Mouse (Mus musculus): ENCODE measurements around the gene Gpc6. TPM values are rescaled to one million over a fixed set of nuclear protein-coding genes. Genes with fewer than 3 reads are reported as not detected.

The Gpc6 gene
- polyA plus RNA-seq, 1 experiment from 2014 or later: 24.6 TPM

GRCm38 (mm10) chr14:117265653-117266052 lies 340.5 kb downstream of the Gpc6 start:
- H3K9me3 ChIP-seq (replicated peaks): no peaks in the 10 kb centered on the region
- H3K9ac ChIP-seq (replicated peaks): no peak overlapping the region
- H3K27ac ChIP-seq (replicated peaks): no peak overlapping the region
- H3K4me2 ChIP-seq: no peak overlapping the region
- H3K36me3 ChIP-seq: no peaks in the 10 kb centered on the region
- H3K27me3 ChIP-seq (replicated peaks): no peaks in the 10 kb centered on the region
- ATAC-seq (ENCODE audit: low FRiP score): no peak
- no peaks in the 10 kb centered on the region for H3K4me1 ChIP-seq
- H3K4me3 ChIP-seq (replicated peaks): no peak overlapping the region

GRCm38 (mm10) chr14:117267823-117268601 lies 342.9 kb downstream of the Gpc6 start:
- Histone ChIP-seq H3K36me3 (no peaks in the 10 kb centered on the region), H3K4me3 (replicated peaks) (no peak overlapping the region), H3K9me3 (replicated peaks) (no peaks in the 10 kb centered on the region), H3K4me1 (no peaks in the 10 kb centered on the region), H3K27ac (replicated peaks) (no peak overlapping the region), H3K9ac (replicated peaks) (no peak overlapping the region), H3K27me3 (replicated peaks) (no peaks in the 10 kb centered on the region), H3K4me2 (no peak overlapping the region)
- WGBS: 37% methylated on average over 3 of the region's 3 CpGs
- ATAC-seq (ENCODE audit: low FRiP score): no peak

GRCm38 (mm10) chr14:117283631-117284030 lies 358.5 kb downstream of the Gpc6 start:
- Histone ChIP-seq H3K9ac (replicated peaks) (no peak overlapping the region), H3K36me3 (no peaks in the 10 kb centered on the region), H3K27me3 (replicated peaks) (no peaks in the 10 kb centered on the region), H3K4me3 (replicated peaks) (no peak overlapping the region), H3K27ac (replicated peaks) (no peak overlapping the region), H3K4me1 (no peaks in the 10 kb centered on the region), H3K4me2 (no peak overlapping the region), H3K9me3 (replicated peaks) (no peaks in the 10 kb centered on the region)
- no peak for ATAC-seq (ENCODE audit: low FRiP score)
- WGBS: 97% methylated on average over 3 of the region's 3 CpGs

GRCm38 (mm10) chr14:117293746-117294145 lies 368.6 kb downstream of the Gpc6 start:
- Histone ChIP-seq H3K9ac (replicated peaks) (no peak overlapping the region), H3K4me1 (no peaks in the 10 kb centered on the region), H3K4me2 (no peak overlapping the region), H3K27me3 (replicated peaks) (no peaks in the 10 kb centered on the region), H3K9me3 (replicated peaks) (no peaks in the 10 kb centered on the region), H3K4me3 (replicated peaks) (no peak overlapping the region), H3K27ac (replicated peaks) (no peak overlapping the region), H3K36me3 (no peaks in the 10 kb centered on the region)
- ATAC-seq (ENCODE audit: low FRiP score): no peak
- WGBS: 91% methylated on average over 4 of the region's 4 CpGs

- H3K27me3 ChIP-seq (replicated peaks): no peaks in the 10 kb centered on the region
- 91% methylated on average over 2 of the region's 2 CpGs for WGBS
- no peak overlapping the region for H3K4me3 ChIP-seq (replicated peaks)
- no peak overlapping the region for H3K27ac ChIP-seq (replicated peaks)
- H3K36me3 ChIP-seq: no peaks in the 10 kb centered on the region
- H3K9me3 ChIP-seq (replicated peaks): no peaks in the 10 kb centered on the region
- H3K4me1 ChIP-seq: no peaks in the 10 kb centered on the region
- no peak for ATAC-seq (ENCODE audit: low FRiP score)
- H3K4me2 ChIP-seq: no peak overlapping the region
- no peak overlapping the region for H3K9ac ChIP-seq (replicated peaks)
These were observed 371.2 kb downstream of the Gpc6 start for GRCm38 (mm10) chr14:117296207-117296838.

GRCm38 (mm10) chr14:117301019-117301418 lies 375.9 kb downstream of the Gpc6 start:
- Histone ChIP-seq H3K9ac (replicated peaks) (no peak overlapping the region), H3K36me3 (no peaks in the 10 kb centered on the region), H3K4me2 (no peak overlapping the region), H3K9me3 (replicated peaks) (no peaks in the 10 kb centered on the region), H3K4me1 (no peaks in the 10 kb centered on the region), H3K4me3 (replicated peaks) (no peak overlapping the region), H3K27ac (replicated peaks) (no peak overlapping the region), H3K27me3 (replicated peaks) (no peaks in the 10 kb centered on the region)
- WGBS: 86% methylated on average over 3 of the region's 3 CpGs
- no peak for ATAC-seq (ENCODE audit: low FRiP score)

- H3K4me1 ChIP-seq: no peaks in the 10 kb centered on the region
- no peaks in the 10 kb centered on the region for H3K27me3 ChIP-seq (replicated peaks)
- H3K36me3 ChIP-seq: no peaks in the 10 kb centered on the region
- ATAC-seq (ENCODE audit: low FRiP score): no peak
- no peak overlapping the region for H3K4me2 ChIP-seq
- no peak overlapping the region for H3K4me3 ChIP-seq (replicated peaks)
- H3K9me3 ChIP-seq (replicated peaks): no peaks in the 10 kb centered on the region
- no peak overlapping the region for H3K27ac ChIP-seq (replicated peaks)
- WGBS: 66% methylated on average over 8 of the region's 8 CpGs
- H3K9ac ChIP-seq (replicated peaks): no peak overlapping the region
These were observed 379.0 kb downstream of the Gpc6 start for GRCm38 (mm10) chr14:117303901-117304722.

- ATAC-seq (ENCODE audit: low FRiP score): no peak
- WGBS: 39% methylated on average over 2 of the region's 2 CpGs
- H3K4me2 ChIP-seq: no peak overlapping the region
These were observed 379.6 kb downstream of the Gpc6 start for GRCm38 (mm10) chr14:117304723-117305010.

GRCm38 (mm10) chr14:117309997-117310520 lies 384.9 kb downstream of the Gpc6 start:
- 84% methylated on average over 3 of the region's 3 CpGs for WGBS
- Histone ChIP-seq H3K4me3 (replicated peaks) (no peak overlapping the region), H3K27me3 (replicated peaks) (no peaks in the 10 kb centered on the region), H3K4me1 (no peaks in the 10 kb centered on the region), H3K9me3 (replicated peaks) (no peaks in the 10 kb centered on the region), H3K9ac (replicated peaks) (no peak overlapping the region), H3K36me3 (no peaks in the 10 kb centered on the region), H3K27ac (replicated peaks) (no peak overlapping the region), H3K4me2 (no peak overlapping the region)
- no peak for ATAC-seq (ENCODE audit: low FRiP score)

More at GRCm38 (mm10) chr14:117304723-117305010, 379.6 kb downstream of the Gpc6 start:
- Histone ChIP-seq H3K4me1 (no peaks in the 10 kb centered on the region), H3K27me3 (replicated peaks) (no peaks in the 10 kb centered on the region), H3K27ac (replicated peaks) (no peak overlapping the region), H3K36me3 (no peaks in the 10 kb centered on the region), H3K4me3 (replicated peaks) (no peak overlapping the region), H3K9ac (replicated peaks) (no peak overlapping the region), H3K9me3 (replicated peaks) (no peaks in the 10 kb centered on the region)

- no peak for ATAC-seq (ENCODE audit: low FRiP score)
- H3K4me1 ChIP-seq: no peaks in the 10 kb centered on the region
- no peaks in the 10 kb centered on the region for H3K9me3 ChIP-seq (replicated peaks)
- no peaks in the 10 kb centered on the region for H3K36me3 ChIP-seq
- H3K27me3 ChIP-seq (replicated peaks): no peaks in the 10 kb centered on the region
- no peak overlapping the region for H3K9ac ChIP-seq (replicated peaks)
- no peak overlapping the region for H3K27ac ChIP-seq (replicated peaks)
- 84% methylated on average over 2 of the region's 2 CpGs for WGBS
- no peak overlapping the region for H3K4me2 ChIP-seq
- H3K4me3 ChIP-seq (replicated peaks): no peak overlapping the region
These were observed 399.1 kb downstream of the Gpc6 start for GRCm38 (mm10) chr14:117324214-117324613.

GRCm38 (mm10) chr14:117332256-117332655 lies 407.1 kb downstream of the Gpc6 start:
- H3K9ac ChIP-seq (replicated peaks): no peak overlapping the region
- 85% methylated on average over 1 of the region's 1 CpGs for WGBS
- no peak overlapping the region for H3K27ac ChIP-seq (replicated peaks)
- no peak for ATAC-seq (ENCODE audit: low FRiP score)
- no peak overlapping the region for H3K4me3 ChIP-seq (replicated peaks)
- H3K27me3 ChIP-seq (replicated peaks): no peaks in the 10 kb centered on the region
- no peaks in the 10 kb centered on the region for H3K9me3 ChIP-seq (replicated peaks)
- no peaks in the 10 kb centered on the region; the same call in 1 of the 2 replicates for H3K4me1 ChIP-seq
- no peaks in the 10 kb centered on the region for H3K36me3 ChIP-seq
- H3K4me2 ChIP-seq: no peak overlapping the region
